In the genomic region with DNA sequence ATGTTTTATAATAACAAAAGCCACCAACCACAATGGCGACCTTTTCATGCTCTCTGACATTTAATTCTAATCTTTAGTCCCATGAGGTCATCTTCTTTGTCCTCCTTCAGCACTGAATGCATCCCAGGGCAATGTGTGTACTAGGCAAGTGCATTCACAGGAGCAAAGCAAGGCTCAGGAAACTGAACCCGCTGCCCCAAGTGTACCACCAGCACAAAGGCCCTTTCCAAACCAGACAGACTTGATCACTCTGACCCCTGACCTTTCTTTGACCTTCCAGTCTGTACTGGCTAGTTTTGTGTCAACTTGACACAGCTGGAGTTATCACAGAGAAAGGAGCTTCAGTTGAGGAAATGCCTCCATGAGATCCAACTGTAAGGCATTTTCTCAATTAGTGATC, we compare ENCODE assay signal across 1 mouse cellular context.
TF ChIP-seq lines count a peak whose summit lies in the region.

No protein-coding gene starts in this region.

TF ChIP-seq in ES-E14, 5 proteins besides CTCF, POLR2A, EP300 and RAD21 (continued from another document):
- TF ChIP-seq ZC3H11A (IDR thresholded peaks at IDR 0.05; ENCODE audit: borderline replicate concordance, low read depth, low read length) (no peak), CHD2 (IDR thresholded peaks at IDR 0.05; ENCODE audit: low read depth, low read length) (no peak), MAFK (IDR thresholded peaks at IDR 0.05; ENCODE audit: insufficient read depth, low read depth, low read length) (no peak), ZNF384 (IDR thresholded peaks at IDR 0.05; ENCODE audit: low read depth, low read length) (no peak)
